Mouse (Mus musculus): ENCODE data around the gene Thyn1. TPM values are rescaled to one million over a fixed set of nuclear protein-coding genes. Genes with fewer than 3 reads are reported as not detected.

The Thyn1 gene
- polyA plus RNA-seq (2014; fragmentation: Illumina TruSeq; extraction: RNeasy Lipid Tissue Mini Kit (QIAGEN cat#74804)), result 51.6 TPM

GRCm38 (mm10) chr9:26999461-27000395 lies at the start of gene Thyn1, which contains the start of gene Acad8:
Gene Thyn1 (plus strand): TSS chr9:26999710.
Gene Acad8 (minus strand): TSS chr9:26999566.

GRCm38 (mm10) chr9:27029828-27030762 lies 30.6 kb downstream of the Thyn1 start, which contains the start of the genes Vps26b and Ncapd3:
Gene Vps26b (minus strand): TSS chr9:27030065.
Gene Ncapd3 (plus strand): TSS chr9:27030175.

Other genes with a start within 250 kb of the Thyn1 start
- gene Glb1l2, start 193.2 kb upstream of the Thyn1 start, polyA plus RNA-seq (2014; fragmentation: Illumina TruSeq; extraction: RNeasy Lipid Tissue Mini Kit (QIAGEN cat#74804)), result 13.7 TPM
- gene Glb1l3, start 138.8 kb upstream of the Thyn1 start, polyA plus RNA-seq (2014; fragmentation: Illumina TruSeq; extraction: RNeasy Lipid Tissue Mini Kit (QIAGEN cat#74804)), result 7.8 TPM
- gene Gm1110, start 76.6 kb upstream of the Thyn1 start, polyA plus RNA-seq (2014; fragmentation: Illumina TruSeq; extraction: RNeasy Lipid Tissue Mini Kit (QIAGEN cat#74804)), result not detected
- gene Acad8, start 144 bp upstream of the Thyn1 start, polyA plus RNA-seq (2014; fragmentation: Illumina TruSeq; extraction: RNeasy Lipid Tissue Mini Kit (QIAGEN cat#74804)), result 33.9 TPM
- gene Vps26b, start 30.4 kb downstream of the Thyn1 start, polyA plus RNA-seq (2014; fragmentation: Illumina TruSeq; extraction: RNeasy Lipid Tissue Mini Kit (QIAGEN cat#74804)), result 49.6 TPM
- gene Ncapd3, start 30.5 kb downstream of the Thyn1 start, polyA plus RNA-seq (2014; fragmentation: Illumina TruSeq; extraction: RNeasy Lipid Tissue Mini Kit (QIAGEN cat#74804)), result 20.2 TPM
- 54.8 TPM for gene Jam3, start 155.7 kb downstream of the Thyn1 start, polyA plus RNA-seq (2014; fragmentation: Illumina TruSeq; extraction: RNeasy Lipid Tissue Mini Kit (QIAGEN cat#74804))